Mouse (Mus musculus): Measurements from ENCODE around the gene Mycs.

Gene Mycs

GRCm38 (mm10) chrX:5469165-5469564 is at the start of gene Mycs:
Gene Mycs (minus strand): TSS chrX:5469265.
- DNase-seq, result no peak

GRCm38 (mm10) chrX:5468022-5468421 is 1.0 kb downstream of the Mycs start:
- DNase-seq, result no peak
